Mouse (Mus musculus) left cerebral cortex, postnatal 14 days (tissue): ENCODE results near the gene Kcnk3. TPM values are rescaled to one million over a fixed set of nuclear protein-coding genes. Genes with fewer than 3 reads are reported as not detected.

Source experiments
- DNase-seq, 2 experiments: peaks; one replicate each; pipeline ENCODE4 v3.0.0; 2021 to 2022; ENCODE audit warnings: low spot score in 2 of 2, mixed read lengths in 1 of 2
- intact Hi-C: fragments of 180-260 bp; cut with DNase I; formaldehyde crosslinking; loops from one replicate; pipeline ENCODE4 v1.15.1; 2025
- total RNA-seq, 2 experiments: library from RNA; stranded (reverse); gene quantifications; 2 replicates each; pipeline ENCODE4 v1.2.3; 2021

Kcnk3 gene
- total RNA-seq, 2 experiments from 2014 or later = 19.5 to 20.2 TPM

DNA sequence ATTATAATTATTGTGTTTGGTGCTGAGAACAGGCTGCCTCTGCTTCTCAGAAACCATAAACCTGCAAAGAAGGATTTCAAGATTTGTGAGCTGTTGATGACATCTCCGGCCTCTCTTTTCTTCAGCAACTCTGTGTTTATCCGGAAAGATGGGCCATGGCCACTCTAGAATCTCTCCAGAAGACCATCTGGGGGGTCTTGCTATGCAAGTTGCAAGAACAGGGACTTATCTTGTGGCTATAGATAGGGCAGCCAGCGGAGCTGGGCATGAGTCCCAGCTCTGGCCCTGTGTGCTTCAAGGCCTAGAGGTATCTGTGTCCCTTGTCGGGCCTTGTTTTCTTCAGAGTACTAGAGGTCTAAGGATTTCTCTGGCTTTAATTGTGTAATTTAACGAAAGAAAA lies 6.0 kb upstream of the Kcnk3 start:
- intact Hi-C loops = no loop called here
- no peak for DNase-seq

- intact Hi-C loops = no loop called here
- no peak for DNase-seq
These were observed 1.4 kb upstream of the Kcnk3 start for GRCm38 (mm10) chr5:30586616-30587015.

GRCm38 (mm10) chr5:30587101-30587500 lies 869 bp upstream of the Kcnk3 start:
- intact Hi-C loops = no loop called here
- DNase-seq = no peak

- intact Hi-C loops = no loop called here
- peak in 1 of 2 experiments; percentile 49 for DNase-seq
These were observed 465 bp downstream of the Kcnk3 start for GRCm38 (mm10) chr5:30588301-30588968.

DNA sequence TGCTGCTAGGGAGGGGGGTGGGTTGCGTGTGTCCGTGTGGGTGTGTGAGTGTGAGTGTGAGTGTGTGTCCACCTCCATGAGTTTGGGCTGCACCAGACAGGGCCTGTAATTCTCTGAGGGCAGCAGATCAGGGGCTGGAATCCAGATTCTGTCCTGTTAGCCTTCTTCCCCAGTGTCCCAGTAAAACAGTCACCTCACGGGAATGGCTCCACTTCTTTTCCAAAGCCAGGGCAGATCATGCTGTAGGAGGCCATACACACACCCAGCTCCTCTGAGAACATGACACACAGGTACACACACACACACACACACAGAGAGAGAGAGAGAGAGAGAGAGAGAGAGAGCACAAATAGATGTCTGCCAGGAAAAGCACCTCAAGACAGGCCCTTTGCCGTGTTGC lies 1.1 kb downstream of the Kcnk3 start:
- no peak for DNase-seq
- intact Hi-C loops = no loop called here

DNA sequence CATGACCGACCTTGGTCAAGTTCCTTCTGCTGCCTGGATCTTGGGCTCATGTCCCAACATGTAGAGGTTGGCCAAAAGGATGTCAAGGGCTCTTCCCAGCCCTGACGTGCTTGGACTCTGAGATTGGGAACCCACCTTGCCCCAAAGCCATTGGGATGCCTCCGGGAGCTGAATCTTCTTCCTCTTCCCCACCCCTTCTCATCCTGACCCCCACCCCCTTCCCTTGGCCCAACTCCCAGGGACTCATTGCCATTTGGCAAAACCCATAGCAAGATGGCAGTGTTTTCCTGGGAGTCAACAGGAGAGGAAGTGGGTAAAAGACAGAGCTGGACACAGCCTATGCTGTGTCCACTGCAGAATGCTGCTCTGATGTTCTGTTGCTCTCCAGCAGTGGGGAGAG lies 1.6 kb downstream of the Kcnk3 start:
- intact Hi-C loops = no loop called here

GRCm38 (mm10) chr5:30590231-30590630 lies 2.3 kb downstream of the Kcnk3 start:
- DNase-seq = no peak
- intact Hi-C loops = no loop called here

More for the DNA sequence above, 1.6 kb downstream of the Kcnk3 start:
- no peak for DNase-seq

GRCm38 (mm10) chr5:30591205-30591731 lies 3.3 kb downstream of the Kcnk3 start:
- intact Hi-C loops = no loop called here
- no peak for DNase-seq

DNA sequence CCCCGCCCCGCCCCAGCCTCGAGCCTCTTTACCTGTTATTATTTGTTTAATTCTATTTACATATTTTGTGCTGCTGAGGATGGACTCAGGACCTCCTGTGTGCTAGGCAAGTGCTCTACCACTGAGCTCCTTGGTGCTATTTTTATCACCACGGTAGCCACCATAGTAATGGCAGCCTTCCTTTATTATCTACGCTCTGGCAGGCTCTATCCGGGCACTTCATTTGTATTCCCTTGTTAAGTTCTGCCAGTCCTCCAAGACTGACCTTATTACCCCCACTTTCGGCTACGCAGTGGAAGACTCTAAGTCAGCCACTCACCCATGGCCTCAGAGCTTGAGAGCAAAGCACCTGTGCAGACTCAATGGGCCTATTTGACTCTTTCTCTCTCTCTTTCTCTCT lies 3.8 kb downstream of the Kcnk3 start:
- intact Hi-C loops = no loop called here

GRCm38 (mm10) chr5:30592279-30592980 lies 4.5 kb downstream of the Kcnk3 start:
- DNase-seq = no peak
- intact Hi-C loops = no loop called here

More for the DNA sequence above, 3.8 kb downstream of the Kcnk3 start:
- no peak for DNase-seq

GRCm38 (mm10) chr5:30593360-30593759 lies 5.4 kb downstream of the Kcnk3 start:
- no peak for DNase-seq
- intact Hi-C loops = no loop called here

GRCm38 (mm10) chr5:30593811-30594504 lies 6.0 kb downstream of the Kcnk3 start:
- DNase-seq = no peak
- intact Hi-C loops = no loop called here

DNA sequence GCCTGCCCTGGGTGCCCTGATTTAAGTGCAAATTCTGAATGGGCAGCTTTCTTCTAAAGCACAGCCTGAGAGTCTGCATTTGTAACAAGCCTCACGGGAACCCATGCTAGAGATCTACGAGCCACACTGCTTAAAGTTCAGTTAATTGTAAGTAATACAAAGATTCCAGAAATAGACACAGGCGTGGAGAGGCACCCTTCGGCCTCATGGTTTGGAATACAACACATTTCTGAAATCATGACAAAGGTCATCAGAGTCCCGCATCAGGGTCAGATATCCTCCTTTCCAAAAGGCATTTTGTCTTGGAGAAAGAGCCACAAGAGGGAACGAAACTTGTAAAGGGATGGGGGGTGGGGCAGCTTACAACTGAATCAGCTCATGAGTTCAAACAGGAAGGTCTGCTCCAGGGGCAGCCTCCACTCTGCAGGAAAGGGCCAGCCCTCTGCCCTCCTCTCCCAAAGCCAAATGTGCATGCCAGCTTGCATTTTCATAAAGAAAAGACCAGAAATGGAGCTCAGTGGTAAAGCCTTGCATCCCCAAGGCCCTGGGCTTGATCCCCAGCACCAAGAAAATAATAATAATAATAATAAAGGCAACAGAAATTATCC lies 7.1 kb downstream of the Kcnk3 start:
- intact Hi-C loops = no loop called here
- DNase-seq = no peak

DNA sequence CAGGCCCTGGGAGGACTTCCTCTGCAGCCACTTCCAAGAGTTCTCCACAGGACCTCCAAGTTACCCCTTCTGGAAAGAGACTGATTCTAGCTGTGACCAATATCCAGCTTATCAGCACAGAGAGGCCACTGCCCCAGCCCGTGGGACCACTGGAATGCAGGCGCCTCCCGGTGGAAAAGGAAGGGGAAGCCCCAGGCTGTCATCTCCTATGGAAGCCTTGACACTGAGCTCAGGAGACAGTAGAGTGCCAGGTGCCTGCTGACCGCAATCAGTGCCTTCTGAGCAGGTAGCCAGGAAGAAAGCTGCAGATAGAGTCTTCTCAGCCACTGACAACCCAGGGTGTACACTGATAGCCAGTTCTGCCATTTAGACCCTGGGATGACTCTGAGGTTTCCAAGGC lies 13.4 kb downstream of the Kcnk3 start:
- DNase-seq = no peak
- intact Hi-C loops = no loop called here

DNA sequence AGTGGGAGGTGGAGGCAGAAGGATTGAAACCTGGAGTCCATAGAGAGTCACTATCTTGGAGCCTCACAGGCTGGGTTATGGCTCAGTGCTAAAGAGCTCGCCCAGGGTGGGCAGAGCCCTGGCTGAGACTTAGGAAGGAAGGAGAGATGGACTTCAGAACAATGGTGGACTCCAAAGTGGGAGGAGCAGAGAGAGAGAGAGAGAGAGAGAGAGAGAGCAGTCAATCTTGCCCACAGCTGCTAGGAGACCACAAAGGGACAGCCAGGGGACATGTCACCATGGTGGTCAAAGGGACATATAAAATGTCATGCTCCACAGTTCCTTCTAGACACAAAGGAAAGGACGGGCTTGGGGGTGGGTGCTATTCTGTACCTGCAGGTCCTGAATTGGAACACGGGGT lies 15.3 kb downstream of the Kcnk3 start:
- DNase-seq = no peak
- intact Hi-C loops = no loop called here

GRCm38 (mm10) chr5:30603926-30604325 lies 16.0 kb downstream of the Kcnk3 start:
- DNase-seq = no peak

GRCm38 (mm10) chr5:30604769-30605188 lies 16.8 kb downstream of the Kcnk3 start:
- intact Hi-C loops = no loop called here
- no peak for DNase-seq

More at GRCm38 (mm10) chr5:30603926-30604325, 16.0 kb downstream of the Kcnk3 start:
- intact Hi-C loops = no loop called here

DNA sequence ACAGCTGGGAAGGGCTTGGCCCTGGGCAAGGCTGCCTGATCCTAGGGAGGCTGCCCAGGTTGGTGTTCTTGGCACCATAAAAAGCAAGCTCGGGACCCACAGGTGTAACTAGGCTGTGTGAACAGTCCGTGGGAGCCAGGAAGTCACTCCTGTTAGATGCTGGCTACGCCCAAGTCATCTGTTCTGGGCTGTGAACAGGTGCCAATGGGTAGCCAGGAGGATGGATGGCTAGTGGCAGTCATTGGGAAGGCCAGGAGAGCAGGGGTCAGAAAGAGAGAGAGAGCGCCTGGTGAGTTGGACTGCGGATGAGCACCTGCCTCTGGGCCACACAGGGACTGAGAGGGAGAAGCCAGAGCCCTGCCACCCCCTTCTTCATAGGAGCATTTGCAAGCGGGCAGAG lies 17.7 kb downstream of the Kcnk3 start:
- DNase-seq = no peak
- intact Hi-C loops = no loop called here

- intact Hi-C loops = no loop called here
- peak; percentile 78 to 92 for DNase-seq
These were observed 18.6 kb downstream of the Kcnk3 start for GRCm38 (mm10) chr5:30606424-30607073.
